ENCODE assay signal across 1 mouse cellular context in the genomic region with DNA sequence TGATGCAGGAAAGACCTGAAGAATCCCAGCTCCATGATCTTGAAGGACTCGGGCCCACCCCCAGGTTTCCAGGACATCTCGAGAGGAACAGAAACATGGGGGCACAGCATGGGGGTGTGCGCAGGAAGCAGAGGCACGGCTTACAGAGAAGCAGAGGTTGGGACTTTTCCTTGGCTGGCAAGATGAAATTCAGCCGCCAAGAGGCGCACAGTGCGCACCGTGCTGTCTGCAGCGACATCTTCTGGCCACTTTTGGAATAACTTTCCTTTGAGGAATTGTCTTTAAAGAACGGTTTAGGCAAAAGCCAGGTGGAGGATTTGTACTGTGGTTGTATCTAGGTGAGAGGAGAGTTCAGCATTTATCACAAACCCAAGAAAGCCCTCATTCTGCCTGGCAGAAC.
TF ChIP-seq lines count a peak whose summit lies in the region.

No protein-coding gene starts in this region.

TF ChIP-seq in MEL, 35 proteins besides CTCF, POLR2A, EP300 and RAD21 (continued from another document):
- TF ChIP-seq SIN3A (IDR thresholded peaks at IDR 0.05; ENCODE audit: low read length), result peak; percentile 64; the same call in 1 of the 2 replicates
- TF ChIP-seq POLR2AphosphoS5 (IDR thresholded peaks at IDR 0.05; ENCODE audit: borderline replicate concordance, low read depth, low read length), result no peak
- peak; percentile 98 for TF ChIP-seq ZC3H11A (IDR thresholded peaks at IDR 0.05; ENCODE audit: low read depth, low read length)
